ENCODE assay signal across 15 mouse cellular contexts in genomic region chr6:98666388-98666989, GRCm38 (mm10).
DNase-seq lines count a peak whose midpoint lies in the region; ATAC-seq and TF ChIP-seq lines count a peak whose summit lies in the region.
"Had no signal": no experiment of that assay in that cellular context is flagged by ENCODE, and none has a peak within 500 bp of the region (broad histone marks: within the 10 kb centered on the region; RNA-seq: fewer than 3 reads in every experiment).

No protein-coding gene starts in this region.

- ATAC-seq in forebrain, embryonic 16.5 days, result no peak
- no peak for ATAC-seq in kidney, embryonic 16.5 days (ENCODE audit: low FRiP score, low TSS enrichment)
- no peak for ATAC-seq in hindbrain, embryonic 14.5 days (ENCODE audit: low FRiP score)
- no peak for ATAC-seq in midbrain, embryonic 16.5 days

- peaks cover 8% of the 10 kb centered on the region for H3K4me1 ChIP-seq in forebrain, embryonic 10.5 days
- H3K4me1 ChIP-seq in forebrain, embryonic 16.5 days (replicated peaks; ENCODE audit: control insufficient read depth, insufficient read depth, low read length), result no peaks in the 10 kb centered on the region
- H3K4me1 ChIP-seq in kidney, embryonic 16.5 days (ENCODE audit: insufficient read depth, low read length), result peaks cover 8% of the 10 kb centered on the region
- no peaks in the 10 kb centered on the region for H3K4me1 ChIP-seq in kidney, adult 2 months (ENCODE audit: control insufficient read depth, insufficient read depth, low read length)
- no peaks in the 10 kb centered on the region for H3K4me1 ChIP-seq in hindbrain, embryonic 14.5 days (replicated peaks; ENCODE audit: control insufficient read depth, insufficient read depth, low read length)
- peaks cover 3% of the 10 kb centered on the region; the same call in 1 of the 2 replicates for H3K4me1 ChIP-seq in midbrain, embryonic 16.5 days (ENCODE audit: control insufficient read depth, insufficient read depth, low read length)

- no peak for TF ChIP-seq POLR2A in kidney, adult 2 months (IDR thresholded peaks at IDR 0.05; ENCODE audit: low read depth, low read length)

- H3K27me3 ChIP-seq in forebrain, embryonic 10.5 days (ENCODE audit: poor library complexity, severe bottlenecking), result peaks cover 12% of the 10 kb centered on the region
- no peaks in the 10 kb centered on the region for H3K27me3 ChIP-seq in forebrain, embryonic 16.5 days (replicated peaks; ENCODE audit: control insufficient read depth, insufficient read depth, low read length)
- no peaks in the 10 kb centered on the region for H3K27me3 ChIP-seq in kidney, embryonic 16.5 days (ENCODE audit: insufficient read depth, low read length)
- no peaks in the 10 kb centered on the region for H3K27me3 ChIP-seq in kidney, adult 2 months (replicated peaks; ENCODE audit: control insufficient read depth, insufficient read depth, low read length)
- H3K27me3 ChIP-seq in hindbrain, embryonic 14.5 days (ENCODE audit: control insufficient read depth, insufficient read depth, low read length), result no peaks in the 10 kb centered on the region
- H3K27me3 ChIP-seq in midbrain, embryonic 16.5 days (ENCODE audit: control insufficient read depth, insufficient read depth, low read depth, low read length), result no peaks in the 10 kb centered on the region

- DNase-seq in forebrain, embryonic 10.5 days (ENCODE audit: extremely low spot score, low spot score), result no peak
- DNase-seq in kidney, adult 2 months, result no peak
- no peak for DNase-seq in hindbrain, embryonic 14.5 days (ENCODE audit: low spot score)
- DNase-seq in c-Kit-positive CD71-positive TER-119-positive erythroid progenitor cells, embryonic 14.5 days (ENCODE audit: low spot score), result no peak
- no peak for DNase-seq in layer of hippocampus, adult 8-10 months (ENCODE audit: low spot score in 2 of 2)
- DNase-seq: adrenal gland, postnatal 10 days; cerebellum, adult 11-12 months; gastrocnemius, postnatal 10 days; kidney, adult 9 months; thymus, adult 2 months had no signal

- H3K4me3 ChIP-seq in forebrain, embryonic 10.5 days, result peak overlapping the region; percentile 28
- H3K4me3 ChIP-seq in forebrain, embryonic 16.5 days (replicated peaks; ENCODE audit: low read length), result no peak overlapping the region
- H3K4me3 ChIP-seq in kidney, embryonic 16.5 days (ENCODE audit: low read length), result no peak overlapping the region
- no peak overlapping the region for H3K4me3 ChIP-seq in kidney, adult 2 months (ENCODE audit: insufficient read depth, low read depth, low read length)
- no peak overlapping the region for H3K4me3 ChIP-seq in hindbrain, embryonic 14.5 days (replicated peaks; ENCODE audit: low read length)
- no peak overlapping the region for H3K4me3 ChIP-seq in midbrain, embryonic 16.5 days (ENCODE audit: low read depth, low read length)

- H3K36me3 ChIP-seq in forebrain, embryonic 10.5 days (replicated peaks), result no peaks in the 10 kb centered on the region
- no peaks in the 10 kb centered on the region for H3K36me3 ChIP-seq in forebrain, embryonic 16.5 days (ENCODE audit: control insufficient read depth, insufficient read depth)
- H3K36me3 ChIP-seq in kidney, embryonic 16.5 days (ENCODE audit: insufficient read depth, low read length), result no peaks in the 10 kb centered on the region
- no peaks in the 10 kb centered on the region for H3K36me3 ChIP-seq in kidney, adult 2 months (ENCODE audit: control insufficient read depth, insufficient read depth, low read length)
- H3K36me3 ChIP-seq in hindbrain, embryonic 14.5 days (replicated peaks; ENCODE audit: control insufficient read depth, insufficient read depth), result no peaks in the 10 kb centered on the region
- no peaks in the 10 kb centered on the region for H3K36me3 ChIP-seq in midbrain, embryonic 16.5 days (ENCODE audit: control insufficient read depth, insufficient read depth, low read length)

- peak overlapping the region; percentile 44; the same call in 1 of the 2 replicates for H3K27ac ChIP-seq in forebrain, embryonic 10.5 days
- H3K27ac ChIP-seq in forebrain, embryonic 16.5 days (ENCODE audit: low read length), result no peak overlapping the region
- H3K27ac ChIP-seq in kidney, embryonic 16.5 days (ENCODE audit: low read length), result no peak overlapping the region
- H3K27ac ChIP-seq in kidney, adult 2 months (ENCODE audit: insufficient read depth, low read depth, low read length), result no peak overlapping the region
- no peak overlapping the region for H3K27ac ChIP-seq in hindbrain, embryonic 14.5 days
- no peak overlapping the region for H3K27ac ChIP-seq in midbrain, embryonic 16.5 days (ENCODE audit: low read length)
- H3K27ac ChIP-seq: liver, embryonic 14.5 days; macrophage had no signal

- TF ChIP-seq CTCF in kidney, adult 2 months (conservative IDR thresholded peaks at IDR 0.05; ENCODE audit: insufficient read depth, insufficient read length, low read depth, low read length), result no peak

- H3K9ac ChIP-seq in forebrain, embryonic 16.5 days (replicated peaks; ENCODE audit: low read depth, low read length), result no peak overlapping the region
- no peak overlapping the region for H3K9ac ChIP-seq in kidney, embryonic 16.5 days (replicated peaks; ENCODE audit: low read length)
- no peak overlapping the region for H3K9ac ChIP-seq in hindbrain, embryonic 14.5 days
- no peak overlapping the region for H3K9ac ChIP-seq in midbrain, embryonic 16.5 days (ENCODE audit: low read depth, low read length)
- H3K9ac ChIP-seq: liver, embryonic 14.5 days had no signal

- H3K9me3 ChIP-seq in forebrain, embryonic 10.5 days, result no peaks in the 10 kb centered on the region
- H3K9me3 ChIP-seq in forebrain, embryonic 16.5 days (ENCODE audit: control insufficient read depth, low read length), result no peaks in the 10 kb centered on the region
- H3K9me3 ChIP-seq in kidney, embryonic 16.5 days (ENCODE audit: low read length), result no peaks in the 10 kb centered on the region
- no peaks in the 10 kb centered on the region for H3K9me3 ChIP-seq in hindbrain, embryonic 14.5 days (ENCODE audit: control insufficient read depth, low read length)
- H3K9me3 ChIP-seq in midbrain, embryonic 16.5 days (replicated peaks; ENCODE audit: control insufficient read depth, low read length, poor library complexity, severe bottlenecking), result 0 out of 2 replicates have a peak, but pooled peaks cover 3% of the 10 kb centered on the region

- no peak overlapping the region for H3K4me2 ChIP-seq in forebrain, embryonic 16.5 days (ENCODE audit: low read length)
- peak overlapping the region; percentile 26; the same call in 1 of the 2 replicates for H3K4me2 ChIP-seq in kidney, embryonic 16.5 days (replicated peaks; ENCODE audit: low read depth, low read length)
- H3K4me2 ChIP-seq in hindbrain, embryonic 14.5 days (replicated peaks), result peak overlapping the region; percentile 13; the same call in 1 of the 2 replicates
- H3K4me2 ChIP-seq in midbrain, embryonic 16.5 days (ENCODE audit: low read length), result peak overlapping the region; percentile 21; the same call in 1 of the 2 replicates

- 9% methylated on average over 11 of the region's 11 CpGs for WGBS in forebrain, embryonic 10.5 days
- 16% methylated on average over 11 of the region's 11 CpGs for WGBS in forebrain, embryonic 16.5 days
- 12% methylated on average over 11 of the region's 11 CpGs for whole genome bisulfite sequencing in kidney, embryonic 16.5 days
- 22% methylated on average over 11 of the region's 11 CpGs for WGBS in kidney, adult 2 months
- 8% methylated on average over 11 of the region's 11 CpGs for WGBS in hindbrain, embryonic 14.5 days
- 11% methylated on average over 11 of the region's 11 CpGs for WGBS in midbrain, embryonic 16.5 days
